Mouse (Mus musculus): Measurements from ENCODE around the gene Elane. TPM values are rescaled to one million over a fixed set of nuclear protein-coding genes. Genes with fewer than 3 reads are reported as not detected.

Gene Elane
- polyA plus RNA-seq (2012; rRNA removed): 103 and 130 TPM in 2 replicates

DNA sequence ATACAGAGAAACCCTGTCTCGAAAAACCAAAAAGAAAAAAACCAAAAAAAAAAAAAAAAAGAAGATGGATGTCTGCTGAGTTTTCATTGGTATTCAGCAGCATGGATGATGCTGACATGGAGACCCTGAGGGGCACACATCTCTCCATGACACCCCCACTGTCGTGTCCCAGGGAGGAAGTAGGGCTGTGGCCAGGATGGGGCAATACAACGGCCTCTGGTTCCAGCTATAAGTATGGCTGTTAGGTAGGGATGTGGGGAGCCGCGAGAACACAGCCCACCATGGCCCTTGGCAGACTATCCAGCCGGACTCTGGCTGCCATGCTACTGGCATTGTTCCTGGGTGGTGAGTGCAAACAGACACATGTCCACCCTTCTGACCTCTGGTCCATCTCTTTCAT, at the start of gene Elane:
Elane (plus strand) TSS at position 194 of the 400 bp plus-strand sequence.

DNA sequence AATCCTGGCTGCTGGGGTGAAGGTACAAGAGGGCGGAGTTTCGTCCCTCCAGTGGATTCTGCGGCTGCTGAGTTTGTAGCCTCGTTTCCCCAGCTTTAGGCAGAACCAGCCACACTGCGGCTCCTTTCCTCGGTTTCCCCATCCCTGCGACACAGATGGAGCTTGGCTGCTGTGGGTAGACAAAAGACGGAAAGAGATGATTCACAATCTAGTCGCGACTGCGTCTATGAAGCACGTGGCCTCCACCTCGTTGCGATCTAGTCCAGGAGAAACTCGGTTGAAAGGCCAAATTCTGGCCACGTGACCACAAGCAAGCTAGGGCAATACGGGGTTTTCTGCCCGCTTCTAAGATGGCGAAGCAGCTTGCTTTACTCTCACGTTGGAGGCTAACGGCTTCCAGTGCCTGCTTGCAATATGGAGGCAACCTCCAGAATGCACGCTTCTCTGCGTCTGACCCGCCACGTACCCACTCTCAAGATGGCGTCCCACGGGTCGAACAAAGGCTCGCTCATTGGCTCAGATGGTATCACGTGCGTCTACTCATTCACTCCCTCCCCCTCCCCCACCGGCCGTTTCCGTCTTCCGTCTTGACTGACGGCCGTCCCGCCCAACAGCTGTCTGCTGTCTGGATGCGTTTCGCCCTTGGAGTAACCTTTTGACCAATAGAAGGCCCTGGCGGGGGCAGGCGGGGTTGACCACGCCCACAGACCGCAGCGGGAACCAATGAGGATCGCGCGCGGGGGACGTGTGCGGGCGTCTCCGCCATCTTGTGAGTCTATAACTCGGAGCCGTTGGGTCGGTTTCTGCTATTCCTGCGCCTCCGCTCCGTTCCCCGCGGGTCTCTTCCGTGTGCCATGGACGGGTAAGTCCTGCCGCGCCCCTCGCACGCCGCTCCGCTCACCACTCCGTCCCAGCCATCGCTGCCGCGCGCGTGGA, 31.9 kb upstream of the Elane start, which contains the start of gene Ptbp1:
Ptbp1 (plus strand) TSS at position 568 of the 936 bp plus-strand sequence.

GRCm38 (mm10) chr10:79874290-79874862, 11.7 kb upstream of the Elane start, which contains the start of the genes Prtn3 and Plppr3:
Gene Prtn3 (plus strand): TSS chr10:79874476.
Gene Plppr3 (minus strand): TSS chr10:79874634.

GRCm38 (mm10) chr10:79890670-79891069, 4.6 kb downstream of the Elane start, which contains the start of gene Cfd:
Gene Cfd (plus strand): TSS chr10:79890853.

DNA sequence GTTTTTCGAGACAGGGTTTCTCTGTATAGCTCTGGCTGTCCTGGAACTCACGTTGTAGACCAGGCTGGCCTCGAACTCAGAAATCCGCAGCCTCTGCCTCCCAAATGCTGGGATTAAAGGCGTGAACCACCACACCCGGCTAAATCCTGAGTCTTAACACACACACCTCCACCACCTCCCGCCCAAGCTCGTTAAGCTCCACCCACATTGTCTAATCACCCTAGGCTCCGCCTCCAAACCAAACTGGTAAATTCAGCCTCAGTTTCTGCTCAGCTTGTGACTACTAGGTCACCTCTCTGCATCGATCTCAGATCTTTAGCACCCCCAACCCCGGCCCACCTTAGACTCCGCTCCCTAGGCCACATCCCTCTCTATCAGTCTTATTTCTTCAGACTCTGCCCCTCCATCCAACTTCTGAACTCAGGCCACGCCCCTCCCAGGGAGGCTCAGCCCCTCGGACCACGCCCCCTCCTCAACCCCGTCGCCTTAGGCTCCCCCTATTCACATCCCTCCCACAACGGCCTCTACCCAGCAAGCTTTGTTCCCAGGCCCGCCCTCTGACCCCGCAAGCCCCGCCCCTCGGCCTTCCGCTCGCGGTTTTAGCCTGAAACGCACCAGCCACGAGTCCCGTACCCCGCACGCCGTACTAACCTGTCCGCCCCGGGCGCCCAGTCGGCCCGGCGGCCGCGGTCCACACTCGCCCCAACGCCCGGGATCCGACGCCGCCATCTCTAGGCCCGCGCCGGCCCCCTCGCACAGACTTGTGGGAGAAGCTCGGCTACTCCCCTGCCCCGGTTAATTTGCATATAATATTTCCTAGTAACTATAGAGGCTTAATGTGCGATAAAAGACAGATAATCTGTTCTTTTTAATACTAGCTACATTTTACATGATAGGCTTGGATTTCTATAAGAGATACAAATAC, 22.4 kb downstream of the Elane start, which contains the start of gene Med16:
Med16 (minus strand) TSS at position 757 of the 925 bp plus-strand sequence.

DNA sequence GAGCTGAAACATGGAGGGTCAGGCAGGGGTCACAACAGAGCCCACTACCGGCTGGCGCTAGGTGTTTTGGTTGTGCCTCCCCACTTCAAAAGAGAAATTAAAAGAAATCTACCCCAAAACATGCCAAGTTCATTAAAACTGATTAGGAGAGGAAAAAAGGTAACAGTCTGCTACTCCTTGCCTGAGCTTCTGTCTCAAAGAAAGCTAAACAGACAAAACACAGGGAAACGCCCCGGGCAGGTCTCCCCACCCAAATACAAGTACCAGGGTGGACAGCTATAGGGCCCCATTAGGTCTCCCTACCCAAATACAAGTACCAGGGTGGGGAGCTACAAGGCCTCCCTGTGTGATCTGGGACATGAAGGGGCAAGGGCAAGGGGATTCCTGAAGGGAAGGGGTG, 24.5 kb downstream of the Elane start, which contains the start of gene Gm26602:
Gm26602 (plus strand) TSS at position 301 of the 400 bp plus-strand sequence.

GRCm38 (mm10) chr10:79916808-79917531, 30.9 kb downstream of the Elane start, which contains the start of gene Kiss1r:
Gene Kiss1r (plus strand): TSS chr10:79916971.

GRCm38 (mm10) chr10:79920958-79921535, 35.0 kb downstream of the Elane start, which contains the start of gene R3hdm4:
Gene R3hdm4 (minus strand): TSS chr10:79921208.

DNA sequence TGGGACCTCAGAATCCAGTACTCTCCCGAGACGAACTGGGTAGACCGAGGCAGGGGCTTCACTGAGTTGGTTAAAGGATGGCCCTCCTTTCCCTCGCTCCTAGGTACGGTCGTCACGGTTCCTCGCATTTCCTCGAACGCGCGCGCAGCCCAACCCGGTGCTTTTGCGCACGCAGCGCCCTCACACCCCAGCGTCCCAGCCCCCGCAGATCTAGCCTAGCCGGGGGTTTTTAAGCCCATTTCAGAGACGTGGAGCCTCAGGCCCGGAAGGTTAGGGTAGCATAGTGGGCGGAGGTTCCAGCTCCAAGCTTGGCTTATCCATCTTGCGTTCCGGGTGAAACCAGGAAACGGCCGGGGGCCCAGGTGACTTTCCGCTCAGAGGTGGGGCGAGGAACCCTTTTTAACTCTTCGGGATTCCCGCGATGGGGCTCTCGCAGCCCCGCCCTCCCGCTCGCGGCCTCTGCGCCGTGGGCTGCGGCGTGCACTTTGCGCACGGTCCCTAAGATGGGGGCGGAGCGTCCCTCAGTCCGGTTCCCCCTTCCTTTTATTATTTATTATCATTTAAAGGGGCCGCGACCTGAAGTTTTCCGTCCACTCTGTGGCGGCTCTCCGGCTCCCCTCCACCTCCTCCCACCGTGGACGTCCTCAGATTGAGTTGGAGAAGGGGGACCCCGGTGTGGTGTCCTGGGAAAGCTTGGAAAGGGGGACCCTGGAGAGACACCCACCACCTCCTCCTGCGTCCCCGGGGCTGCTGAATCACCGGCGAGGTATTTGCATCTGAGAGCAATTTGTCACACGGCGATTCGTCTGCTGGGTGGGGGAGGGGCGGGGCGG, 40.7 kb downstream of the Elane start, which contains the start of gene Arid3a:
Arid3a (plus strand) TSS at position 553 of the 833 bp plus-strand sequence.

Other genes with a start within 250 kb of the Elane start
- 0.26 and 0.30 TPM in 2 replicates for gene Shc2, start 248.3 kb upstream of the Elane start, polyA plus RNA-seq (2012; rRNA removed)
- not detected in 2 replicates for gene Odf3l2, start 240.5 kb upstream of the Elane start, polyA plus RNA-seq (2012; rRNA removed)
- gene Madcam1, start 221.7 kb upstream of the Elane start, polyA plus RNA-seq (2012; rRNA removed): 0.08 and 0.18 TPM in 2 replicates
- gene Tpgs1, start 216.9 kb upstream of the Elane start, polyA plus RNA-seq (2012; rRNA removed): 14.3 and 15.9 TPM in 2 replicates
- 75.1 and 80.8 TPM in 2 replicates for gene Cdc34, start 204.1 kb upstream of the Elane start, polyA plus RNA-seq (2012; rRNA removed)
- gene Gzmm, start 197.2 kb upstream of the Elane start, polyA plus RNA-seq (2012; rRNA removed): 0.06 and 0.12 TPM in 2 replicates
- gene Bsg, start 181.8 kb upstream of the Elane start, polyA plus RNA-seq (2012; rRNA removed): 793 and 830 TPM in 2 replicates
- gene Hcn2, start 169.6 kb upstream of the Elane start, polyA plus RNA-seq (2012; rRNA removed): 0.08 and 0.09 TPM in 2 replicates
- gene Polrmt, start 139.7 kb upstream of the Elane start, polyA plus RNA-seq (2012; rRNA removed): 13.3 and 17.5 TPM in 2 replicates
- not detected in 2 replicates for gene Fgf22, start 131.2 kb upstream of the Elane start, polyA plus RNA-seq (2012; rRNA removed)
- gene Rnf126, start 119.3 kb upstream of the Elane start, polyA plus RNA-seq (2012; rRNA removed): 36.8 and 38.6 TPM in 2 replicates
- 2.6 TPM in 2 replicates for gene Fstl3, start 109.0 kb upstream of the Elane start, polyA plus RNA-seq (2012; rRNA removed)
- gene Prss57, start 95.3 kb upstream of the Elane start, polyA plus RNA-seq (2012; rRNA removed): 3.3 and 4.4 TPM in 2 replicates
- gene Palm, start 92.7 kb upstream of the Elane start, polyA plus RNA-seq (2012; rRNA removed): 4.8 and 5.8 TPM in 2 replicates
- gene Misp, start 65.3 kb upstream of the Elane start, polyA plus RNA-seq (2012; rRNA removed): 0.59 and 0.99 TPM in 2 replicates
- gene Ptbp1, start 31.8 kb upstream of the Elane start, polyA plus RNA-seq (2012; rRNA removed): 104 and 111 TPM in 2 replicates
- gene Prtn3, start 11.8 kb upstream of the Elane start, polyA plus RNA-seq (2012; rRNA removed): 200 and 257 TPM in 2 replicates
- 5.6 and 9.0 TPM in 2 replicates for gene Plppr3, start 11.6 kb upstream of the Elane start, polyA plus RNA-seq (2012; rRNA removed)
- gene Cfd, start 4.6 kb downstream of the Elane start, polyA plus RNA-seq (2012; rRNA removed): 0.08 and 0.12 TPM in 2 replicates
- 11.6 and 12.7 TPM in 2 replicates for gene Med16, start 22.7 kb downstream of the Elane start, polyA plus RNA-seq (2012; rRNA removed)
- gene Gm26602, start 24.6 kb downstream of the Elane start, polyA plus RNA-seq (2012; rRNA removed): not detected in 2 replicates
- 0.65 and 0.86 TPM in 2 replicates for gene Kiss1r, start 30.7 kb downstream of the Elane start, polyA plus RNA-seq (2012; rRNA removed)
- 31.9 and 40.7 TPM in 2 replicates for gene R3hdm4, start 35.0 kb downstream of the Elane start, polyA plus RNA-seq (2012; rRNA removed)
- gene Arid3a, start 40.8 kb downstream of the Elane start, polyA plus RNA-seq (2012; rRNA removed): 8.4 and 10.3 TPM in 2 replicates
- gene Wdr18, start 73.9 kb downstream of the Elane start, polyA plus RNA-seq (2012; rRNA removed): 18.3 and 20.3 TPM in 2 replicates
- not detected in 2 replicates for gene Grin3b, start 84.5 kb downstream of the Elane start, polyA plus RNA-seq (2012; rRNA removed)
- 66.7 and 79.1 TPM in 2 replicates for gene Tmem259, start 98.1 kb downstream of the Elane start, polyA plus RNA-seq (2012; rRNA removed)
- 28.0 and 28.2 TPM in 2 replicates for gene Cnn2, start 102.3 kb downstream of the Elane start, polyA plus RNA-seq (2012; rRNA removed)
- gene Abca7, start 110.2 kb downstream of the Elane start, polyA plus RNA-seq (2012; rRNA removed): 6.1 and 7.9 TPM in 2 replicates
- gene Arhgap45, start 130.4 kb downstream of the Elane start, polyA plus RNA-seq (2012; rRNA removed): 23.6 and 31.2 TPM in 2 replicates
- 79.7 and 92.0 TPM in 2 replicates for gene Polr2e, start 153.5 kb downstream of the Elane start, polyA plus RNA-seq (2012; rRNA removed)
- 324 and 335 TPM in 2 replicates for gene Gpx4, start 160.9 kb downstream of the Elane start, polyA plus RNA-seq (2012; rRNA removed)
- 10.4 and 13.9 TPM in 2 replicates for gene Sbno2, start 219.3 kb downstream of the Elane start, polyA plus RNA-seq (2012; rRNA removed)
- gene Stk11, start 229.6 kb downstream of the Elane start, polyA plus RNA-seq (2012; rRNA removed): 63.7 and 77.6 TPM in 2 replicates

Data from liver, embryonic 18 days (tissue).